Mouse (Mus musculus) spleen, postnatal 10 days (tissue): Measurements from ENCODE around the gene Crtac1.

ENCODE experiments used
- DNase-seq, 2 experiments: peaks; one replicate each; pipeline ENCODE4 v3.0.0; 2021 to 2022; ENCODE audit warnings: low spot score in 2 of 2

The Crtac1 gene

GRCm38 (mm10) chr19:42425208-42425607 lies 6.4 kb downstream of the Crtac1 start:
- DNase-seq = no peak

GRCm38 (mm10) chr19:42415042-42415441 lies 16.5 kb downstream of the Crtac1 start:
- no peak for DNase-seq

- DNase-seq = no peak
Measured at GRCm38 (mm10) chr19:42409856-42410255, 21.7 kb downstream of the Crtac1 start.

- DNase-seq = no peak
Measured at GRCm38 (mm10) chr19:42409226-42409625, 22.4 kb downstream of the Crtac1 start.

GRCm38 (mm10) chr19:42404364-42404763 lies 27.2 kb downstream of the Crtac1 start:
- no peak for DNase-seq

GRCm38 (mm10) chr19:42399974-42400373 lies 31.6 kb downstream of the Crtac1 start:
- no peak for DNase-seq

- DNase-seq = peak in 1 of 2 experiments; percentile 39
Measured at GRCm38 (mm10) chr19:42397281-42397680, 34.3 kb downstream of the Crtac1 start.

- DNase-seq = no peak
Measured at GRCm38 (mm10) chr19:42394848-42395534, 36.6 kb downstream of the Crtac1 start.

- no peak for DNase-seq
Measured at GRCm38 (mm10) chr19:42393920-42394319, 37.7 kb downstream of the Crtac1 start.

- no peak for DNase-seq
Measured at GRCm38 (mm10) chr19:42392094-42392493, 39.5 kb downstream of the Crtac1 start.

GRCm38 (mm10) chr19:42389574-42389973 lies 42.0 kb downstream of the Crtac1 start:
- no peak for DNase-seq

- DNase-seq = no peak
Measured at GRCm38 (mm10) chr19:42384981-42385598, 46.5 kb downstream of the Crtac1 start.

- DNase-seq = no peak
Measured at GRCm38 (mm10) chr19:42380981-42381373, 50.6 kb downstream of the Crtac1 start.

GRCm38 (mm10) chr19:42380321-42380980 lies 51.1 kb downstream of the Crtac1 start:
- no peak for DNase-seq

GRCm38 (mm10) chr19:42379798-42380197 lies 51.8 kb downstream of the Crtac1 start:
- DNase-seq = no peak

GRCm38 (mm10) chr19:42377206-42377605 lies 54.4 kb downstream of the Crtac1 start:
- DNase-seq = no peak

- DNase-seq = no peak
Measured at GRCm38 (mm10) chr19:42363551-42363950, 68.0 kb downstream of the Crtac1 start.

- DNase-seq = no peak
Measured at GRCm38 (mm10) chr19:42358406-42358805, 73.2 kb downstream of the Crtac1 start.

- no peak for DNase-seq
Measured at GRCm38 (mm10) chr19:42356854-42357253, 74.7 kb downstream of the Crtac1 start.

- no peak for DNase-seq
Measured at GRCm38 (mm10) chr19:42355476-42355875, 76.1 kb downstream of the Crtac1 start.

GRCm38 (mm10) chr19:42341183-42341582 lies 90.4 kb downstream of the Crtac1 start:
- no peak for DNase-seq

GRCm38 (mm10) chr19:42332081-42332736 lies 99.4 kb downstream of the Crtac1 start:
- no peak for DNase-seq
